Mouse (Mus musculus): ENCODE measurements around the gene Jade3. TPM values are rescaled to one million over a fixed set of nuclear protein-coding genes. Genes with fewer than 3 reads are reported as not detected.
"Not testable (repeated sequence)": the region's sequence is repeated elsewhere in the genome, so short reads cannot be mapped to it uniquely, and the experiment has no call there.

Jade3 gene
- 1 to 10 TPM; 1.8 to 2.7 TPM for total RNA-seq (2021)

- DNase-seq, result peak; percentile 68 to 77
- intact Hi-C loops (cut with DNase I), result loop anchor here (5.0 to 10.0 kb wide), 2 partner anchors 58 to 150 kb away; no protein-coding TSS in a partner anchor
These were observed at the start of gene Jade3 for GRCm38 (mm10) chrX:20425140-20425838. Gene Jade3, plus strand, starts transcription at chrX:20425688.

GRCm38 (mm10) chrX:20379347-20380014 is 46.0 kb upstream of the Jade3 start:
- intact Hi-C loops (cut with DNase I), result no loop called here

GRCm38 (mm10) chrX:20382260-20382659 is 43.2 kb upstream of the Jade3 start:
- no peak for DNase-seq
- intact Hi-C loops (cut with DNase I), result no loop called here

More at GRCm38 (mm10) chrX:20379347-20380014, 46.0 kb upstream of the Jade3 start:
- no peak for DNase-seq

DNA sequence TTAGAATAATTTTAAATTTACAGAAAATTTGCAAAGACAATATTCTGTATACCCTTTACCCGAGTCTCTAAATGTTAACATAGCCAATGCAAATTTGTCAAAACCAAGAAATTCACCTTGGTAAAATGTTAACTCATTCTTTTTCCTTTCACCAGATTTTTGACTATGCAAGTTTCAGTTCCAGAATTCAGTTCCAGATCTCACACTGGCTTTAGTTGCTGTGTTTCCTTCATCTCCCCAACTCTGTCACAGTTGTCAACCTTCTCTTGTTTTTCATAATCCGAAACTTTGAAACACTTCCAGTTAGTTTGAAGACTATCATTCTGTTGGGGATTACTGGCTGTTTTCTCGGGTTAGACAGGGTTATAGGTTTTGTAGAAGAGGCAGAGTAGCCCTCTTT is 38.5 kb upstream of the Jade3 start:
- DNase-seq, result no peak
- intact Hi-C loops (cut with DNase I), result no loop called here

- intact Hi-C loops (cut with DNase I), result not testable (repeated sequence)
- peak in 1 of 2 experiments; percentile 4 for DNase-seq
These were observed 33.5 kb upstream of the Jade3 start for GRCm38 (mm10) chrX:20391964-20392363.

DNA sequence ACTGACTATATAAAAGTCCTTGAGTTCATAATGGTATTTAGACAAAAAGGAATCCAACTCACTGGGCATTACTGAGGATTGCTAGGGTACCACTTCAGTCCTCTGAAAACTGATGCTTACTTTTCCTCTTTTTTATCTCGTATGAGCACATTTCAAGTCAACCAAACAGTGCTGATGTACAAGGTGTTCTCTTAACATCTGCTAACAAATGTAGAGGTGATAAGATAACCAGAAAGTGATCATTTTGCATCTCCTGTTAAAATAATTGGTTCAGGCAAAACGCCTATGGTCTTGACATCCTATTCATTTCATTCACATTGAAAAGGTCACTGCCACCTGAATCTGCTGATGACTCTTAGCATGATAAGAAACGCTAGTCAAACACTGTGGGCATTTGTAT is 32.5 kb upstream of the Jade3 start:
- no peak for DNase-seq
- intact Hi-C loops (cut with DNase I), result no loop called here

- DNase-seq, result no peak
- intact Hi-C loops (cut with DNase I), result no loop called here
These were observed 21.4 kb upstream of the Jade3 start for GRCm38 (mm10) chrX:20404068-20404467.

DNA sequence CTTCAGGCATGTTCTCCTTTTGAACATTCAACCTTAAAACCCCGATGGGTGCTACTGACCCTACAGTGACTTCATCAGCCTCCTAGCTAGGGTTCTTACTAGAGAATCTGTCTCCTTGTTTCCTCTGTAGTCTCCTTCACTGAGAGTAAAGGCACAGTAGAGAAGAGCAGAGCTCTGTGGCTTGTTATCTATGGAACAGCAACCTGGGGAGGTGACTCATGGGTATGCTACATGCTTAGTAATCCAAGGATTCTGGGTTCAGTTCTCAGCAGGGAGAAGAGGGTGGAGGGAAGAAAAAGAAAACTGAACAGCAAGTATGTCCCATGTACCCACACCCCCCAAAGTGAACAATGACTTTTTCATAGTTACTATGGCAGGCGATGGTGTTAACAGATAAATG is 18.6 kb upstream of the Jade3 start:
- intact Hi-C loops (cut with DNase I), result no loop called here
- DNase-seq, result no peak

GRCm38 (mm10) chrX:20407676-20408075 is 17.8 kb upstream of the Jade3 start:
- DNase-seq, result no peak
- intact Hi-C loops (cut with DNase I), result no loop called here

DNA sequence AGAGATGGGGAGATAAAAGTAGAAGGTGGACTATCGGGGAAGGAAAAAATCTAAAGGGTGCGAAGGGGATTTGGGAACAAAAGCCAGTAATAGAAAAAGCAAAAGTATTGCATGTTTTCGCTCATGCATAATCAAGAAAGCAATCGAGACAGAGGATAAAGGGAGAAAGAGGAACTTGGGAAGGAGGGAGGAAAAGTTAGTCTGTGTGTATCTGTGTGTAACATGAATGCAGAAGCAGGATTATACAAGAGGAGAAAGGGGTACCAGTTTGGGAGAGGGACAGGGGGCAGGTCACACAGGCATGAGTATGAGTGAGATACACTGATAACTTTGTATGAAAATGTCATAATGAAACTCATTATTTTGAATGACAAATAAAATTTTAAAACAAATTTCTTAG is 14.1 kb upstream of the Jade3 start:
- intact Hi-C loops (cut with DNase I), result no loop called here
- no peak for DNase-seq

DNA sequence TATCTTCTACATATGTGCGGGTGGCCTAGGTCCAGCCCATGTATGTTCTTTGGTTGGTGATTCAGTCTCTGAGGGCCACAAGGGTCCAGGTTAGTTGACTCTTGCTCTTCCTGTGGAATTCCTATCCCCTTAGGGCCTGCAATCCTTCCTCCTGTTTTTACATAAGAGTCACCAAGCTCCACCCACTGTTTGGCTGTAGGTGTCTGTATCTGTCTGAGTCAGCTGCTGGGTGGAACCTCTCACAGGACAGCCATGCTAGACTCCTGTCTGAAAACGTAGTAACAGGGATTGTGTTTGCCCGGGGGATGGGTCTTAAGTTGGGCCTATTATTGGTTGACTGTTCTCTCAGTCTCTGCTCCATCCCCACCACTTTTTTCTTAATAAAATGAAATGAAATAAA is 13.3 kb upstream of the Jade3 start:
- intact Hi-C loops (cut with DNase I), result no loop called here

DNA sequence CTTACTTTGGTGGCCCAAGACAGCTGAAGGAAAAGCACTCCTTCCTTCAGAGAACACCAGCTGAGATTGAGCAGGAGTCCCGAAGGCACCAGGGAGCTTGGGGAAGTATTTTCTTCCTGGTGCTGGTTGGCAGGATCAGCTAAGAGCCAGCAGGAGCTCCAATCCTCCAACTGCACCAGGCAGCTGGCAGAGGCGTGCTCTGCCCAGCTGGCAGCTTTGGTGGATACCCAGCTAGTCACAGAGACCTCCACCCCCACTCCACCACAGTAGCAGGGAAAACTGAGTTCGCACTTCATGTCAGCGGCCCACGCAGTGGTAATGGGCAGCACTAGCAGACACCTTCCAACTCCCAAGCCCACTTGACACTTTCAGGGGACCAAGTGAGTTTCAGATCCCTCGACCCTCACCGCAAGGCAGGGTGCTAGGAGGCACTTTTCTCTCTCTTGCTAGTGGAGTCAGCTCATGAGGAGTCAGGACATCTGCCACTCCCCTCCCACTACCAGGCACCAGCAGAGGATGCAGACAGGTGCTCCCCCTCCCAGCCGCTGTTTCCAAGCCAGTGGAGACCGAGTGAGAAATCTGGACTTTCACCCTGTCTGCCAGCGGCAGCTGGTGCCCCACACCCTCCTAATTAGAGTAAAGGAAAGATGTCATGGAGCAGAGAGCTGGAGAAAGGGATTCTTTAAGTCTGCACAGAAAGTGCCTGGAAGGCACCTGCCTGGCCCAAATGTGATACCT is 10.4 kb upstream of the Jade3 start:
- no peak for DNase-seq
- intact Hi-C loops (cut with DNase I), result no loop called here

More for the DNA sequence above, 13.3 kb upstream of the Jade3 start:
- DNase-seq, result no peak

DNA sequence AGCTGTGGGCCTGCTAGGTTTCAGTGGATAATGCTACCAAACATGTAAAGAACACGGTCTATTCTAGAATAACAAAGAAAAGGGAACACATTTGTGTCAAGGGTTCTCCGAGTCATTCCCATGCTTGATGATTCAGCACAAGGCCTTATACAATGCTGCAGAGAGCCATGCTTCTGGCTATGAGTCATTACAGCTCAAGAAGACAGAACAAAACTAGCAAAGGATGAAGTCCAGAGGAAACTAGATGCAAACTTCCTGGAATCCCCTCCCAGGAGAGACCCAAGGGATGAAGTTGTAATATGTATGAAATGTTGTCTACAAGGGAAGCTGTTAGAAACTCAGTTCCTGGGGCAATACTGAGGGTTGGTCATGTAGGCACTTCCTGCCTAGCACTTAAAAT is 7.0 kb upstream of the Jade3 start:
- intact Hi-C loops (cut with DNase I), result no loop called here

GRCm38 (mm10) chrX:20419536-20419935 is 6.0 kb upstream of the Jade3 start:
- DNase-seq, result no peak
- intact Hi-C loops (cut with DNase I), result no loop called here

More for the DNA sequence above, 7.0 kb upstream of the Jade3 start:
- no peak for DNase-seq

- DNase-seq, result peak in 1 of 2 experiments; percentile 29
- intact Hi-C loops (cut with DNase I), result loop anchor here (5.0 to 10.0 kb wide), 2 partner anchors 59 to 149 kb away; no protein-coding TSS in a partner anchor
These were observed 456 bp downstream of the Jade3 start for GRCm38 (mm10) chrX:20425839-20426449.

DNA sequence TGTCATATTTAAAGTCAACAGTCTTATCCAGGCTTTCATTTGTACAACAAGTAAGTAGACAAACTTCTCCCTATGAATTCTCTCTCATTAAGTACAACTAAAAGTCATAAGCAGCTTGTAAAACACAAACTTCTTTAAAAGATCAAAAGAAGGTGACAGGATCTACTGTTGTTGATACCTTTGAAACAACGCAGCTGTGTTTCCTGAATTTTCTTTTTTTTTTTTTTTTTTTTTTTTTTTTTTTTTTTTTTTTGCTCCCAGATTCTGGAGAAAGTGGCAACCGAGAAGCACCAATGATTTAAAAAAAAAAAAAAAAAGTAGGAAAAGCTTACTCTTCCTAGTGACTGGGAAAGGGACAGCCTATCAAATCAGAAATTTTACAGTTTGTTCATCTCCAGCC is 57.7 kb downstream of the Jade3 start:
- no peak for DNase-seq
- intact Hi-C loops (cut with DNase I), result no loop called here

GRCm38 (mm10) chrX:20497682-20498081 is 72.2 kb downstream of the Jade3 start:
- intact Hi-C loops (cut with DNase I), result loop anchor here (5.0 kb wide), 2 partner anchors 135 to 335 kb away; partner anchors contain the start of gene Rp2
- no peak for DNase-seq

DNA sequence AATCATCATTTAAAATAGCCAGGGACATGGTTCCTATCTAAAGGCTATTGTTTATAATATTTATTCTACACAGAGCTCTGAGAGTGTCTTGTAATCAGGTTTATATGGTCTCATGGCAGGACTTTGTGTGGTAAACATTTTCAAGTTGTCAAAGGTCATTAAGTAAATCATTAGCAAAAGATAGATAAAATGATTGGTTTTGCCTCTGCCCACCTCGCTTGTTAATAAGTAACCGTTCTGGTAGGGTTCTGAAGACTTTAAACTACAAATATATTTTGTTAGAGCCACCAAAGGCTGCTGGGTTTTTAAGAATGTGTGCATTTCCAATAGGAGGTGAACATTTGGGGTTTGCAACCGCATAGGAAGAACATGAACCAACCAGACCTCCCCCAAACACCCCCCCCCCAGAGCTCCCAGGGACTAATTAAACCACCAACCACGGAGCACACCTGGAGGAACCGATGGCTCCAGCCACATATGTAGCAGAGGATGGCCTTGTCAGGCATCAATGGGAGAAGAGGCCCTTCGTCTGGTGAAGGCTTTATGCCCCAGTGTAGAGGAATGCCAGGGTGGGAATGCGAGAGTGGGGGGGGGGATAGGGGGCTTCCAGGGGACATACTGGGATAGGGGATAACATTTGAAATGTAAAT is 94.9 kb downstream of the Jade3 start:
- no peak for DNase-seq
- intact Hi-C loops (cut with DNase I), result no loop called here

DNA sequence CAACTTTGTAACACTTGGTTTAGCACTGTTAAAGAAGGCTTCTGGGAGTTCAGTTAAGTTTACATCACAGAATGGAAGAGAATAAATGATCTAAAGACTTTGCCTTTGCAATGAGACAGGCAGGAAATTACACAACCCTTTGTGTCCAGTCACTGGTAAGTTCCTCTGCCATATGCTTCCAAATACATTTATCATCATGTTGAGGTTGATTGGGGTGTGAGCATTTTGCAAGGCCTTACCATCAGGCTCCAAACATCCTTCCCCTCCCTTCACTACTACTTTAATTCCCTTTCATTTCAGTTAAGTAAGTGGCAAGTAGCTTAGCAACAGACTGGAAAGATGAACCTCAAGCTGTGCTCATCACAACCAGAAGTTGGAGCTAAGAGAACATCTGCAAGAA is 96.1 kb downstream of the Jade3 start:
- DNase-seq, result no peak
- intact Hi-C loops (cut with DNase I), result no loop called here

GRCm38 (mm10) chrX:20532621-20533020 is 107.1 kb downstream of the Jade3 start:
- intact Hi-C loops (cut with DNase I), result no loop called here
- DNase-seq, result no peak

Measured in heart, postnatal 36 days (tissue).